Mouse (Mus musculus) neural tube, embryonic 13.5 days (tissue): ENCODE measurements around the gene Gm9903. TPM values are rescaled to one million over a fixed set of nuclear protein-coding genes. Genes with fewer than 3 reads are reported as not detected.

ENCODE experiments used
- ATAC-seq: fragments of 200-750 bp; cut with Nextera tagmentation; 2 replicates; pipeline ENCODE4 v1.8.0; 2017; ENCODE audit warnings: low read depth, mild to moderate bottlenecking, moderate TSS enrichment, moderate library complexity
- H3K27ac ChIP-seq: fragments of 300-500 bp; sonication (generic); replicated peaks from 2 replicates; pipeline ENCODE4 v1.5.1; 2015; ENCODE audit warnings: moderate library complexity, mild to moderate bottlenecking, inconsistent platforms
- H3K27me3 ChIP-seq: fragments of 300-500 bp; sonication (generic); 2 replicates; pipeline ENCODE4 v1.6.1; 2015; ENCODE audit warnings: mild to moderate bottlenecking, inconsistent platforms
- H3K36me3 ChIP-seq: fragments of 300-500 bp; sonication (generic); 2 replicates; pipeline ENCODE4 v1.6.1; 2015; ENCODE audit warnings: mild to moderate bottlenecking, inconsistent platforms
- H3K4me1 ChIP-seq: fragments of 300-500 bp; sonication (generic); replicated peaks from 2 replicates; pipeline ENCODE4 v1.6.1; 2015; ENCODE audit warnings: inconsistent platforms
- H3K4me2 ChIP-seq: fragments of 300-500 bp; sonication (generic); 2 replicates; pipeline ENCODE4 v1.6.1; 2015; ENCODE audit warnings: inconsistent platforms, mild to moderate bottlenecking, moderate library complexity
- H3K4me3 ChIP-seq: fragments of 300-500 bp; sonication (generic); 2 replicates; pipeline ENCODE4 v1.5.1; 2015; ENCODE audit warnings: mild to moderate bottlenecking, inconsistent platforms
- H3K9ac ChIP-seq: fragments of 300-500 bp; sonication (generic); 2 replicates; pipeline ENCODE4 v1.6.1; 2015; ENCODE audit warnings: moderate library complexity, mild to moderate bottlenecking, inconsistent platforms
- H3K9me3 ChIP-seq: fragments of 300-500 bp; sonication (generic); 2 replicates; pipeline ENCODE4 v1.6.1; 2016; ENCODE audit warnings: inconsistent platforms
- WGBS: fragments of 180-500 bp; shearing (Covaris S2); methylation state at CpG from one replicate; pipeline ENCODE4 v1.1.7; 2015; 5-methylcytosine and 5-hydroxymethylcytosine counted together
- polyA plus RNA-seq: library from polyadenylated mRNA; unstranded; fragments of >200 nt; fragmentation: Nextera tagmentation; extraction: Ambion mirVana; gene quantifications from 2 replicates; pipeline ENCODE4 v1.2.1, GENCODE M21; 2015

The Gm9903 gene
- polyA plus RNA-seq, 1 experiment from 2014 or later, result 0.71 TPM

- ATAC-seq, result no peak; the same call in 1 of the 2 replicates
- WGBS, result 1% methylated on average over 11 of the region's 11 CpGs
Measured at GRCm38 (mm10) chr5:33651541-33651920, 21.8 kb downstream of the Gm9903 start.

GRCm38 (mm10) chr5:33651921-33652782 is 22.4 kb downstream of the Gm9903 start, which contains the start of gene Slbp:
TSS of gene Slbp (minus strand) at chr5:33652574.
- ATAC-seq, result peak; percentile 96
- Histone ChIP-seq H3K27ac (peak within 1 kb of the TSS; percentile 97), H3K36me3 (peaks cover 45% of the 10 kb centered on the region), H3K9me3 (no peaks in the 10 kb centered on the region), H3K4me3 (peak within 1 kb of the TSS; percentile 84), H3K27me3 (no peaks in the 10 kb centered on the region), H3K4me2 (peak within 1 kb of the TSS; percentile 71), H3K9ac (peak within 1 kb of the TSS; percentile 85), H3K4me1 (peaks cover 46% of the 10 kb centered on the region)
- WGBS, result under 1% methylated on average over 82 of the region's 82 CpGs

More at GRCm38 (mm10) chr5:33651541-33651920, 21.8 kb downstream of the Gm9903 start:
- H3K27me3 ChIP-seq, result no peaks in the 10 kb centered on the region
- H3K4me1 ChIP-seq, result peaks cover 40% of the 10 kb centered on the region
- H3K4me2 ChIP-seq, result peak overlapping the region; percentile 71
- H3K4me3 ChIP-seq, result peak overlapping the region; percentile 84
- peak overlapping the region; percentile 97 for H3K27ac ChIP-seq
- H3K9me3 ChIP-seq, result no peaks in the 10 kb centered on the region
- peaks cover 51% of the 10 kb centered on the region for H3K36me3 ChIP-seq
- peak overlapping the region; percentile 85 for H3K9ac ChIP-seq

DNA sequence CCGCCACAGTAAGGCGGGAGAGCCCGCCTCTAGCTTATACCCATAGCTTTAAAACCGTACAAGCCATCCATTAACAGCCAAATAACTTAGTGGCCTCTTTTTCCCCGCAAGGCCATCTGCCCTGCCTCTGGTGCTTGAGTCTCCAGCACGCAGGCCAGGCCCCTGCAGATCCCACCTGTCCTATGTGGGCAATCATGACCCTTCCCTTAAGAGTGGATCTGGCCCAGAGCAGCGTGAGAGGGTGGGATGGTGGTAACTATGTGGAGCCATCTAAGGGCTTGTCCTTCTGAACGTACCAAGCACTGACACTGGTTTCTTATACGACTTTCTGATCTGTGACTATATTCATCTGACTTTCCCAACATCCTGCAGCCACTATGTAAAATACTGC is 23.1 kb downstream of the Gm9903 start:
- Histone ChIP-seq H3K27ac (peak overlapping the region; percentile 97), H3K4me3 (peak overlapping the region; percentile 84), H3K4me2 (peak overlapping the region; percentile 71), H3K9me3 (no peaks in the 10 kb centered on the region), H3K4me1 (peaks cover 48% of the 10 kb centered on the region), H3K9ac (peak overlapping the region; percentile 64), H3K36me3 (peaks cover 39% of the 10 kb centered on the region), H3K27me3 (no peaks in the 10 kb centered on the region)
- peak; percentile 28 for ATAC-seq
- 3% methylated on average over 9 of the region's 9 CpGs for WGBS

DNA sequence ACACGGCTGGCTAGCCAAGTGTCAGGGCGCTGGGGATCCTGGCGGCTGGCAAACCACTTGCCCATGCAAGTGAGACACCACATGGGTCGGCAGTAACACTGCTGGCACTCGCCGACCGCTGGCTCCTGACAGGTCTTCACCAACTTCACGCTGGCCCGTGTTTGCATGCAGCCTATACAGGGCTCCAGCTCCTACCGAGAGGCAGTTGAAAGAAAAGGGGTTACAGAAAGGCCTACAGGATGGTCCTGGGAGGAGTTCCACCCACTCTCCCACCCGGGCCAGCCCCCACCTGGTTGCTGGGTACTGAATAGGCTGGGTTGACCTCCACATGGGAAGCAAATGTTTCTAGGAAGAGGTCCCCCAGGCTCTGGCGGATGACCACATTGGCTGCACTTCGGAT is 24.7 kb downstream of the Gm9903 start:
- WGBS, result 93% methylated on average over 13 of the region's 13 CpGs
- ATAC-seq, result no peak
- Histone ChIP-seq H3K9ac (no peak overlapping the region), H3K27ac (no peak overlapping the region), H3K4me3 (no peak overlapping the region), H3K4me2 (no peak overlapping the region), H3K9me3 (no peaks in the 10 kb centered on the region), H3K4me1 (peaks cover 56% of the 10 kb centered on the region), H3K36me3 (peaks cover 28% of the 10 kb centered on the region), H3K27me3 (no peaks in the 10 kb centered on the region)

DNA sequence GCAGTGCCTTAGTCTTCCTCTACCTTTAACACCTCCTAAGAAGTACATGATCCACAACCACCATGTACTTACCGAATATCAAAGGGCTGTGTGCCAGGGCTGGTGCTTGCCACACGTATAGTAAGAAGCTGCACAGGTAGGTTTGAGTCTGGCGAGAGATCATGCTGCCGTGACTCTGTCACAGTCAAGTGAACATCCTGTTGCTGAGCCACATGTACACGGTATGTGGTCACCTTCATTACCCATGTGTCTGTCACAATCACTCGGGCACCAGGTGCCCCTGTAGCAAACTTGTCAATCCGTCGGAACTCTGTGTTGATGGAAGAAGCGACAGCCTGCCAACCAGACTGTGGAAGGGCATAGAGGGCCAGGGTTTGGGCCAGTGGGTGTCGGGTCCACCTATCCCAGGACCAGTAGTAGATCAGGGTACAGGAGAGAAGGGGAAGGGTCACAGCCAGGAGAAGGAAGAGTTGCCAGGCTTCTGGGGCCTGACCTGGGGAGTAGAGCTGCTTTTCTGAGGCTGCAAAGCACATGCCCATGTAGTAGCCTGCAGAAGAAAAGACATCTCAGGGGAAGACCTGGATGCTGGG is 25.6 kb downstream of the Gm9903 start:
- peak overlapping the region; percentile 28; the same call in 1 of the 2 replicates for H3K9ac ChIP-seq
- peaks cover 50% of the 10 kb centered on the region for H3K4me1 ChIP-seq

GRCm38 (mm10) chr5:33656739-33657138 is 27.0 kb downstream of the Gm9903 start:
- Histone ChIP-seq H3K9ac (peak overlapping the region; percentile 84), H3K4me1 (peaks cover 38% of the 10 kb centered on the region), H3K4me2 (peak overlapping the region; percentile 95), H3K27ac (peak overlapping the region; percentile 95), H3K27me3 (no peaks in the 10 kb centered on the region), H3K36me3 (peaks cover 29% of the 10 kb centered on the region), H3K9me3 (no peaks in the 10 kb centered on the region), H3K4me3 (peak overlapping the region; percentile 68)
- no peak for ATAC-seq
- WGBS, result 45% methylated on average over 1 of the region's 1 CpGs

More for the DNA sequence above, 25.6 kb downstream of the Gm9903 start:
- no peak for ATAC-seq
- H3K9me3 ChIP-seq, result no peaks in the 10 kb centered on the region
- H3K36me3 ChIP-seq, result peaks cover 22% of the 10 kb centered on the region
- H3K4me3 ChIP-seq, result no peak overlapping the region
- 91% methylated on average over 10 of the region's 10 CpGs for WGBS
- H3K27ac ChIP-seq, result no peak overlapping the region
- no peaks in the 10 kb centered on the region for H3K27me3 ChIP-seq
- H3K4me2 ChIP-seq, result no peak overlapping the region

GRCm38 (mm10) chr5:33657251-33657786 is 27.6 kb downstream of the Gm9903 start:
- Histone ChIP-seq H3K9ac (peak overlapping the region; percentile 84), H3K27me3 (no peaks in the 10 kb centered on the region), H3K4me1 (peaks cover 38% of the 10 kb centered on the region), H3K9me3 (no peaks in the 10 kb centered on the region), H3K27ac (peak overlapping the region; percentile 95), H3K36me3 (peaks cover 32% of the 10 kb centered on the region), H3K4me2 (peak overlapping the region; percentile 95), H3K4me3 (peak overlapping the region; percentile 68)
- under 1% methylated on average over 32 of the region's 32 CpGs for WGBS
- ATAC-seq, result peak; percentile 32

DNA sequence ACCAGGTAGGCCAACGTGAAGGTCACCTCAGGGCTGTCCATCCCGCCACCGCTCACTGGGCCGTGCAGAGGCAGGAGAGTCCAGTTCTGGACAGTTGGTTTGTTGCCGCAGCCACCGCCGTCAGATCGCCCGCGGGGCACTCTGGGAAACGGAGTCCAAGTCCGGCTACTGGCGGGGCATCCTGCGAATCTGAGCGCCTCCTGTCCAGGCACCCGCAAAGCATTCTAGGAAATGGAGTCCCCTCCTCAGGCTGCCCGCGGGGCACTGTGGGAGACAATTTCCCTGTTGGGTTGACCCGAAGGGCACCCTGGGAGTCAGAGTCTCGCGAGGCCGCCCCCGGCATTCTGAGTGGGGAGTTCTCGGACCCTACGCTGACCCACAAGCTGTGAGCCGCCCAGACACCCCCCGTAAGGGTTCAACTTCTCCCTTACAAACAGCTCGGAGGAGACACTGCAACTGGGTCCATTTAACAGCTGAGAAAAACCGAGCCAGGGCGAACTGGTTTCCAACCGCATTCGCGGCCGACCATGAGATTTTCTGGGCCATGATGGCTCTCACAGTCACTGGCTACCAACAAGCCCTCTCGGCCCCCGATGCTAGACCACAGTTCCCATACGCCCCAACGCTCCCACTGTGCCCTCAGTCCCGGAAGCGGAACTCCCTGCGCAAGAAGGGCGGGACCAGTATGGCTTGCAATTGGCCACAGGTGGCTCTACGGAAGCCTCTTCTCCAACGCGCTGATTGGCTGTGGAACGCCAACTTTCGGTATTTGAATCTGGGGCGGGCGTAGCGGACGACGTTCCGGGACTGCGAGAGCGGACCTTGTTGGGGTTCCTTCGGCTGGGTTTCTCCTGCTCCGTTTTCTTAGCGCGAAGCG is 28.3 kb downstream of the Gm9903 start, which contains the start of the genes Tacc3 and Tmem129:
TSS of gene Tacc3 (plus strand) at position 342 of the 877 bp plus-strand sequence.
TSS of gene Tmem129 (minus strand) at position 630 of the 877 bp plus-strand sequence.
- ATAC-seq, result peak; percentile 97

GRCm38 (mm10) chr5:33658664-33659050 is 28.9 kb downstream of the Gm9903 start:
- peaks cover 34% of the 10 kb centered on the region for H3K4me1 ChIP-seq
- no peaks in the 10 kb centered on the region for H3K27me3 ChIP-seq
- WGBS, result under 1% methylated on average over 26 of the region's 26 CpGs
- H3K27ac ChIP-seq, result 0 out of 2 replicates have a peak overlapping the region, but pooled peaks have one; percentile 95
- peaks cover 29% of the 10 kb centered on the region for H3K36me3 ChIP-seq
- no peaks in the 10 kb centered on the region for H3K9me3 ChIP-seq
- H3K9ac ChIP-seq, result peak overlapping the region; percentile 84
- peak overlapping the region; percentile 68 for H3K4me3 ChIP-seq
- peak overlapping the region; percentile 95 for H3K4me2 ChIP-seq
- no peak; the same call in 1 of the 2 replicates for ATAC-seq

More for the DNA sequence above, 28.3 kb downstream of the Gm9903 start, which contains the start of the genes Tacc3 and Tmem129:
- under 1% methylated on average over 60 of the region's 60 CpGs for WGBS
- Histone ChIP-seq H3K4me1 (peaks cover 34% of the 10 kb centered on the region), H3K4me2 (peak within 1 kb of the TSS; percentile 95), H3K36me3 (peaks cover 35% of the 10 kb centered on the region), H3K27me3 (no peaks in the 10 kb centered on the region), H3K4me3 (peak within 1 kb of the TSS; percentile 68), H3K9me3 (no peaks in the 10 kb centered on the region), H3K27ac (peak within 1 kb of the TSS; percentile 95), H3K9ac (peak within 1 kb of the TSS; percentile 84)

- H3K4me2 ChIP-seq, result no peak overlapping the region
- H3K9ac ChIP-seq, result no peak overlapping the region
- H3K4me3 ChIP-seq, result no peak overlapping the region
- H3K27ac ChIP-seq, result no peak overlapping the region
- no peaks in the 10 kb centered on the region for H3K27me3 ChIP-seq
- H3K4me1 ChIP-seq, result no peaks in the 10 kb centered on the region
- ATAC-seq, result no peak
- no peaks in the 10 kb centered on the region for H3K9me3 ChIP-seq
- H3K36me3 ChIP-seq, result peaks cover 35% of the 10 kb centered on the region
Measured at GRCm38 (mm10) chr5:33668223-33668622, 38.5 kb downstream of the Gm9903 start.

DNA sequence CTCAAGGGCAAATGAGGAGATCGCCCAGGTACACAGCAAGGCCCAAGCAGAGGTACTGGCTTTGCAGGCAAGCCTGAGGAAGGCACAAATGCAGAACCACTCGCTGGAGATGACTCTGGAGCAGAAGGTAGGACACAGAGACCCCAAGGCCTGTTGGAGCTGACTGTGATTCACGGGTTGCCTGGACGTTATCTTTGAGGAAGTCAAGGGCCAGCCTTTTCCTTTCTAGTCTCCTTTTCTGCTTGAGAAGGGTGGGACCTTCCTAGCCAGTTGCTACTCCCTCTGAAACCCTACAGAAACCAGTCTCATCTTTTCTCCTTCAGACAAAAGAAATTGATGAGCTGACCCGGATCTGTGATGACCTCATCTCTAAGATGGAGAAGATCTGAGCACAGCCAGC is 41.9 kb downstream of the Gm9903 start:
- Histone ChIP-seq H3K27ac (no peak overlapping the region), H3K9me3 (no peaks in the 10 kb centered on the region), H3K36me3 (peaks cover 29% of the 10 kb centered on the region), H3K27me3 (no peaks in the 10 kb centered on the region), H3K4me3 (no peak overlapping the region), H3K4me2 (no peak overlapping the region), H3K4me1 (peaks cover 13% of the 10 kb centered on the region), H3K9ac (no peak overlapping the region)
- ATAC-seq, result no peak
- 84% methylated on average over 5 of the region's 5 CpGs for WGBS
